Mouse (Mus musculus): ENCODE results near the gene Zim1.

Zim1 gene

DNA sequence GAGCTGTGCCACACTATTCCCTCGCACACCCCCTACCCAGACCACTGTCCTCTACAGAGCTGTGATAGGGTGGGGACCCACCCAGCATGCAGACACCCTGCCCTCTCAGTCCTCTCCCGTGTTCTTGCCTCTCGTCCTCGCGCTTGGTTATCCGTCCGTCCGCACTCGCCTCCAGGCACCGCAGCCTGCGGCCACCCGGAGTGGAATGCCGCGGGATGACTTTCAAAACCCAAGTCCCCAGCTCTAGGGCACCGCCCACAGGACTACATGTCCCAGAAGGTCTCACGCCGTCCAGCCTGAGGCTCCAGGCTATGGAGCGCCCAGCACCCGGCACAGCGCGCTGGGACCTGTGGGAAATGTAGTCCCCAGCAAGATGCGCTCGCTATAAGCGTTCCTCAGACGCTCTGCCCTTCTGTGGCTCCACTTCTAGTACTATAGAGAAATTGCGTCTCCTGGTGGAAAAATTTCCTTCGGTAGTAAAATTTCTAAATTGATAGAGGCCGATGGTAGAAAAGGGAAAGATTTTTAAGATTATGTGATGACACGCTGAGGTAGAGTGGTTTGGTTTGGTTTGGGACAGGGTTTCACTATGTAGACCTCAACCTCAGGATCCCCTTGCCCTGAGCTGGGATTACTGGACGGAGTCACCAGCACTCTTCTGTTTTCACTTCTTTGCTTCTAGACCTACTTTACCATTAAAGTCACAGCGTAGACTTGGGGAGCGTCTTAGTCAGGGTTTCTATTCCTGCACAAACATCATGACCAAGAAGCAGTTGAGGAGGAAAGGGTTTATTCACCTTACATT lies at the start of gene Zim1:
Gene Zim1, minus strand, starts transcription at position 210 of the 805 bp plus-strand sequence.
- peak; percentile 86 to 93 for DNase-seq

DNA sequence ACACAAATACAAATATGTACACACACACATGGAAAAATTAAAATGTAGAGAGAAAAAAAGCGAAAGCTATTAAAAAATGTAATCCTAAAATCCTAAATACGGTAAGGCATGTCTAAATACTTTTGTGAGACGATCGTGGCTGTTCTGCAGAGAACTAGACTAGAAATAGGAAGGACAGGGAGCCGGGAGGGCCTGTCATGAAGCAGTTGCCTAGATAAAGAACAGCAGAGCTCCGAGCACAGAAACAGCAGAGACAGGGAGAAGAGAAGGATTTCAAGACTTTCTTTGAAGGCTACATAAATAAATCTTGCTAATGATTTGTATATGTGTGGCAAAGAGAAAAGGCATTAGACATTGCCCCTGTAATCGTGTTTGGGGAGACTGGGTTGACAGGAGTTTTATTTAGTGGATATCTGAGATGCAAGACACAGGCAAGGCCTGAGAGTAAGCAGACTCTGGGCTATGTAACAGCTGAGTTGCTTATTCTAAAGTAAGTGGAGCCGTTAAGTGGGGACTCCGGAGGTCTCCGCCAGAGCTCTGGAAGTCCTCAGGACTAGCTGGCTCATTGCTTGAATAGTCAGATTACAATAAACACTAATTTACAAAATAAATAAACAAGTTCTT lies 48.1 kb upstream of the Zim1 start:
- DNase-seq = no peak

DNA sequence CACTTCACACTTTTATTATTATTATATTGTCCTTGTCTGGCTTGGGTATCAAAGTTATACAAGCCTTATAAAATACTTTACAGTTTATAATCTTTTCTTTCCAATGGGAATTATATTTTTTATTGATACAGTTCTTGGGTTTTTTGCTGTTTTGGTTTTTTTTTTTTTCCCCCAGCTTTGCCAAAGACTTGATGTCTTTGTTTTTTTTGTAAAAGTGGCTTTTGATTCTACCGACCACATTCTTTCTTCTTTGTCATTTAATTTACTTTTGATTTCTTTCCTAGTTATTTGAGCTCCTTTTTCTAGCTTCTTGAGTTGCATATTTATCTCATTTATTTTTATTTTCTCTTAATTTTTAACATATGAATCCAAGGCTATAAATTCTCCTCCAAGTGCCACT lies 39.8 kb upstream of the Zim1 start:
- no peak for DNase-seq

DNA sequence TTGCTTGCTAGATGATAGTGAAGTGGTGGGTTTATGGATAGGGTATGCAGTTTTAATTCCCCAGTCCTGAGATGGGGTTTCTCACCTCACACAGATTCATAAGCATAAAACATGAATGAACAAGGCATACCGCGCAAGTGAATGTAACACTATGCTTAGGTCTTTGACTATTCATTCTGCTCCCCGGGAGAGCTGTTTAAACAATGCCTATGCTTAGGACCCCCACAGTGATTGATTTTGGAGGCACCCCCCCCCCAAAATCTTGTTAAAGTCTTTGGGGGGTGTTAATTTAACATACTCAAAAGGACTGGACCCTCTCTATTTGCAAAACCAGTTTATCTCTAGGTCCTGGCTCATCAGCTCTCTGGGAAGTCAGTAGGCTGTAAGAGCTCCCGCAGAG lies 35.7 kb upstream of the Zim1 start:
- DNase-seq = no peak

DNA sequence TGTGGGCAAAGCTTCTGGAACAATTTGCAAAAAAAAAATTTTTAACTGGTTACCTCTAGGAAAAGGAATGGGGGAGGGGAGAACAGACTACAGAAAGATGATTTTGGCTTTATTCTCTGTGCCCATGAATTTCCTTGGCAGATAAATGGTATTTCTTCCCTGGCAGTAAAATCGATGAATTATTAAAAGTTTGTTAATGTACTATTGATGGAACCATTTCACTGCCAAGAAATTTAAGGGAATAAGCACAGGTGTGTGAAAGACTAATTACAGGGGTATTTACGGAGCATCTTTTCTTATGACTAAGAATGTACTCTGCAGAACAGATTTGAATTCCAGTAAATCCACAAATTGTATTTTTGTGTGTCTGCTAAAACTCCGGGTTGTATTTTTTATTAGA lies 35.1 kb upstream of the Zim1 start:
- DNase-seq = no peak

DNA sequence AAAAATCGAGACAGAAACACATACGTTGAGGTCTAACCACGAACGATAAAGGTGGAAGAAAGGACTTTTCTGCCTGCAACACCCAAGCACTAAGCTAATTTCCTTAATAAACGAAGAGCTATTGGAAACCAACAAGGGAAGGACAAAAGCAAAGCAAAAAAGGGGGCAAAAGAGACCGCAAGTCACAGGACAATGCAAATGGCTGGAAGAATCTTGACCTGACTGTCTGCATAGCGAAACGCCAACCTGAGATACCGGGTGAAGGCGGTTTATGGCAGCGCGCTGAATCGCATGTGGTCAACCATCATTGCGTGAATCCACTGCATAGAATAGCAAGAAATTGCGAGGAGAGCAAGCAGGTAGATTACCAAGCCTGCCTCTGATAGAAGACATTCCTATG lies 34.6 kb upstream of the Zim1 start:
- DNase-seq = peak; percentile 56

DNA sequence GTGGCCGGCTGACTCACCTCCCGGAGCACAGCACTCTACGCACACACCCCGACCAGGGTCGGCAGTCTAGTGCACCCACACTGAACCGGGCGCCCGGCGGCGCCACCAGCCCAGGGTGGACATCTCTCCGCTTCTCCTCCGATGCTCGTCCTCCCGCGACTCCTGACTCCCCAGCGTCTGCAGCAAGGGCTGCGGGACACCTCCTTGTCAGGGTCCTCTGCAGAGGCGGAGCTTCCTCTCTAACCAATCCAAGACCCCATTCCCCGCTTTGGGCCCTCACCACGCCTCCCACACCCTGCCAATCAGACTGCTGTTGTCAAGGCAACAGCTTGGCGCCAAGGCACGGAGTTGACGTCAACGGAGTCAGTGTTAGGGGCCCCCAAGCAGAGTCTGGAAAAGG lies 34.0 kb upstream of the Zim1 start, which contains the start of the genes Peg3 and Usp29:
Gene Peg3, minus strand, starts transcription at position 191 of the 400 bp plus-strand sequence.
Gene Usp29, plus strand, starts transcription at position 338 of the 400 bp plus-strand sequence.
- peak; percentile 90 to 93 for DNase-seq

DNA sequence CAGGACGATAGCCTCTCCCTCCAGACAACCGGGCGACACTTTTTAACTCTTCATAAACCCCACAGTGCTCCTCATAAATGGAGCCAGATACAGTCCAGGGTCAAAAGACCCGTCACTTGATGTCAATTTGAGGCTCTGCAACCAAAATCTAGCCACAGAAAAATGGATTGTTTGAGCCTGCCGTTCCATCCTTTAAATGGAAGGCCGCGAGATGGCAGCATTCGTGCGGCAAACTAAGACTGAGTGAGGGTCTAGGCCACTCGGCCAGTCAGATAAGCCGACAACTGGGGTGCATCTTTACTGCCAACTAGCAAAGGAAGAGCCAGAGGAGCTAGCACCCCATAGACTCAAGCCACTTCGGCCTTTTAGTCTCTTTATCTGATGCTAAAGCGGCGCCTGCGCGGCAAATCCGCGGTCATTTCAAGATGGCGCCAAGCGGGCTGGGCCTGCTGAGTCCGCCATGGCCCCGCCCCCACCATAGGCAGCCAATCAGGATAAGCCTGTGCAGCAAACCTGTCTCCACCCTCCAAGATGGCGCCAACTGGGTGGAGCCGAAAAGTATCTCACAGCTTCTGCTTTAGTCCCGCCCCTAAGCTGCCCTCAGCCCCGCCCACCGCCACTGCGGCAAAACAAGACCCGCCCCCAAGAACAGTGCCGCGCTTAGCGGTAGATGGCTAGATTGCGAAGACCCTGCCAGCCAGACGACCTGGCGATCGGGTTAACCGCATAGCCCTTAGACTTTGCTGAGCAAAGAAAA lies 33.0 kb upstream of the Zim1 start:
- DNase-seq = peak; percentile 94 to 98

DNA sequence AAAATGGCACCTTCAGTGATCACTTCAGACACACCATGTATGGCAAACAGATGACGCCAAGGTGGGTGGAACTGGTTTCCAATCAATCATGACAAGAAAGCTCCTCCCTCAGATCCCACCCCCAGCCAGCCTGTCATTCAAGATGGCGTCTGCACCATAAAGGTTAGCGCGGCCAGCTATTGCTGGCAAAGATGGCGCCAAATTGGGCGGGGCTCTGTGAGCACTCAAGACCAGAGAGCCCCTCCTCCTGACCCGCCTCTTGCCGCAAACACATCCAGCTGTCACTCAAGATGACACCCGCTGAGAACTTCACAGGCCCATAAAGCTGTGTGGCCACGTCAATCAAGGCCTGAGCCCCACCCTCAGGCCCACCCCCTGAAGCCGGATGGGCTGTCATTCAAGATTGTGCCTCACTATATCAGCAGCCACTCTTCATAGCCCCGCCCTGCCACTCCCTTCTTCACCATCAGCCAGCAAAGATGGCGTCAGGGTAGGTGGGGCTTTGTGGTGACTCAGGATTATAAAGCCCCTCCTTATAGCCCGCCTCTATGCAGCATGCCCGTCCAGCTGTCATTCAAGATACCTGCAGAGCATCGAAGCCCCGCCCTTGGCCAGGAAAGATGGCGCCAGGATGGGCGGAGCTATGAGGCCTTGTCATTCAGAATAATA lies 32.1 kb upstream of the Zim1 start:
- peak; percentile 89 to 94 for DNase-seq

DNA sequence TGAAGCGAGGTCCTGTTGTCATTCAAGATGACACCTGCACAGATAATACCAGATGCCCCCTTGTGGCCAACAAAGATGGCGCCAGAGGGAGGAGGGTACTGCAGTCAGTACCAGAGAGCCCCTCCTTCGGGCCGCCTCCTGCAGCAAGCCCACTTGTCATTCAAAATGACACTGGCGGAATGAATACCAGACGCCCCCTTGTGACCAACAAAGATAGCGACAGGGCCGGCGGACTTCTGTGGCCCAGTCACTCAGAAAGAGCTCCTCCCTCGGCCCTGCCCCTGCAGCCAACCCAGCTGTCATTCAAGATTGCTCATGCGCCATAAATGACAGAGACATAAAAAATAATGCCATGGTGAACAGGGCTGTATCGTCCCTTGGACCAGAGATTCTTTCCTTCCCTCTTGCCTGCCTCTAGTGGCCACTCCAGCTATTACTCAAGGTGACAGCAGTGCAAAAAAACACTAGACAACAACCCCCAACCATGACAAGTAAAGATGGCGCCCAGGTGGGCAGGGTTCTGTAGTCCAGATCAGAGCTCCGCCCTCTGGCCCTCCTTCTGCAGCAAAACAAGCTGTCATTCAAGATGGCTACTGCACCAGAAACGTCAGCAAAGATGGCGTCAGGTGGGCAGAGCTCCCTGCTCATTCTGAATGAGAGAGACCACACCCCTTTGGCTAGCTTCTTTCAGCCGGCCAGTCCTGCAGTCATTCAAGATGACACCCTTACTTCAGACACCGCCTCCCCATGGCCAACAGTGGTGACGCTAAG lies 31.3 kb upstream of the Zim1 start:
- peak; percentile 86 to 91 for DNase-seq

DNA sequence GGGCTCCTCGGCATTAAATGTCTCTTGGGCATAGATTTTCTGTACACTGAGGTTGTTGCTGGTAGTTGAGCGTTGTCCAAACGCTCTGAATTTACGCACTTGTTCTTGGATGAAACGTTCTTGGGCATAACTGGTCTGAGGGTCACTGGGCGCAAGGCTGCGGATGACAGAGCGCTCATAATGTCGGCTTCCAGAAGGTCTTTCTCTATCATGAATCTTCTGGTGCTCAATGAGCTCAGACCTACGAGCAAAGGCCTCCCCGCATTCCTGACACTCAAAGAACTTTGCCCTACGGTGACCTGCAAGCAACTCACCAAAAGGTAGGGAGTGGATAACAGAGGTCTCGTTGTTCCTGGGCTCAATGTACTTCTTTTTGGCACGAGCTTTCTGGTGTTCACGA lies 13.1 kb upstream of the Zim1 start:
- DNase-seq = no peak

DNA sequence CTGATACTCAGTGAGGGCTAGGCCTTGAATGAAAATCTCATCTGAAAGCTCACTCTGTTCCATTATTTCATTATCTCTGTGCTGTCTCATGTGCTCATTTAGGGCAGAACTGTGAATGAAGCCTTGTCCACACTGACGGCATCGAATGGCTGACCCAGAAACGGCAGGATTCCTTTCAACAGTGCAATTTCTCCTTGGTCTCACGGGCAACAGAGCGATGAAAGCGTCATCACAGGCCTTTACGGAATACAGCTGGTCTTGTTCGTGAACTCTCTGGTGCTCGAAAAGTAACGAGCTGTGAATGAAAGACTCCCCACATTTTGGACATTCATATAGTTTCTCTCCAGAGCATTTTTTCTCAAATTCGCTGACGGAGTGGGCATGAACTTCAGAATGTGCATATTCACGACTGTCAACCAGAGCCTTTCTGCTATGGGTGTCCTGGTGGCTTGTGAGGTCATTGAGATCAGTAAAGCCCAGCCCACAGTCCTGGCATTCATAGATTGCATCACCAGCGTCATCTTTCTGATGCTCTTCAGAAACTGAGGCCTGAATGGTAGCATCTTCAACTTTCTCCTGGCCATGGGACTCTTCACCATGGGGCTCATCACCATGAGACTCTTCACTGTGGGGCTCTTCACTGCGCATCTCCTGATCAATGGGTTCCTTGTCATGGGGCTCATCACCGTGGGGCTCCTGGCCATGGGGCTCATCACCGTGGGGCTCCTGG lies 12.4 kb upstream of the Zim1 start:
- no peak for DNase-seq

DNA sequence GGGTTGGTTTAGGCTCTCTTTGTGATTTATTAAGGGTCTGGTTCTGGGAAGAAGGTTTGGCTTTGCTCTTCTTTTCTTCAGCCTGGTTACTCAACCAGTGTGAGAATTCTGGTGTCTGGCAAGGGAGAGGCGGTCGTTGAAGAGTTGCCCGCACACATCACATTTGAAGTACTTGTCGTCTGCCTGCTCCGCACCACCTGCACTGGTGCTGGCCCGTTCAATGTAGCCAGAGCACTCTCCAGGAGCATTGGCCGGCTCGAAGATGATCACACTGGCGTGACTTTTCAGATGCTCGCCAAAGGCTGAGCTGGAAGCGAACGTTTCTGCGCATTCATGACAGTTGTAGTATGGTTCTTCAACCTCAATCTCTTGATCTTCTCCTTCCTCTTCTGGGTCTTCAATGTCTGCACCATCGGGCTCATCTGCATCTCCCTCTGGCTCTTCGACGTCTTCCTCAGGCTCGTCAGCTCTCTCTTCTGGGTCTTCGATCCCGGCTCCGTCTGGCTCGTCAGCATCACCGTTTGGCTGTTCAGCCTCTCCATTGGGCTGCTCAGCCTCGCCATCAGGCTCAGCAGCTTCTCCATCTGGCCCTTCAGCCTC lies 11.3 kb upstream of the Zim1 start:
- DNase-seq = no peak

DNA sequence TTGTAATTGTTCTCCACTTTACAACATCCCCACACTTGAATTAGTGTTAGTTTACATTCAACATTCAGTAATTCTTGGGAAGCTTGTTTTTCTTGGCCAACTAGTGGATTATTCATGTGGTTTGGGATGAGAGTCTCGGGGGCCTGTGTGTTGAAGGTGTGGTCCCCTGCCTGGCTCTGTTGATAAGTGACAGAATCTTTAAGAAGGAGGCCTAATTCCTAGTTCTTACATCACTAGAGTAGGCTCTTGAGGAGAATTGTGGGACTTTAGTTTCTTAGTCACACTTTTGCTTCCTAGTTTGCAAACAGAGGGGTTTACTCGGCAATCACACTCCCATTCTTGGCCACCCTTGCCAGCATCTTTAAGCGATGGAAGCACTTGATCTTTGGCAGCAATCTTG lies 3.0 kb upstream of the Zim1 start:
- DNase-seq = no peak

DNA sequence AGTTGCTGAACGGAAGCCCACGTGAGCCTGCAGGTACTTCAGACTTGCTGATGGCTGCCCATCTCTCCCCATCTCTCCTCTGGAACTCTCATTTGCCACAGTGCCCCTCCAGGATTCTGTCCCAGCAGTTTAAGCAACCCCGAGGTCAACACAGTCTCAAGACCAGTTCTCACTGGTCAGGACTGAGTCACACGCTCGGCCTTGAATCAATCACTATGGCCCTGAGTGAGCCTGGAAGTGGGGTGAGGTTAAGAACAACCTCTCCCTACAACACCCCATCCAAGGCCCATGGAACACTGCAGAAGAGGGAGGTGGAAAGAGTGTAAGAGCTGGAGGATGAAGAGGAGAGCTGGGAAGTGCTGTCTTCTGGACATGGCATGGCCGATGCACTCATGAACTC lies 10.7 kb downstream of the Zim1 start:
- DNase-seq = no peak

DNA sequence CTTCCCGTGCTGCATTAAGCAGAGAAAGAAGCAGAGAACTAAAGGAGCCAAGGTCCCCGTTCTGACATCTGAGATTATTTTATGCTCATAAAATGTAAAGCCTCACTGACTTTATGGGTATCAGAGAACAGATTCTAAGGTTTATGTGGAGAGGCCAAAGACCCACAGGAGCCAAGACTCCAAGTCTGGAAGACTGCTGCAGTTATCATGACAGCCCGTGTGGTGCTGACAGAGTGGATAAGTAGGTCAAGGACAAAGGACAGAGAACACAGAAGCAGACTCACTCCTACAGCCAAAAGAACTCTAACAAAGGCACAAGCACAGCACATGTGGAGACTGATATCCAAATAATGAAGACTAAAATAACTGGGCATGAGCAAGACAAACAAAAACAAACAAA lies 29.5 kb downstream of the Zim1 start:
- no peak for DNase-seq

DNA sequence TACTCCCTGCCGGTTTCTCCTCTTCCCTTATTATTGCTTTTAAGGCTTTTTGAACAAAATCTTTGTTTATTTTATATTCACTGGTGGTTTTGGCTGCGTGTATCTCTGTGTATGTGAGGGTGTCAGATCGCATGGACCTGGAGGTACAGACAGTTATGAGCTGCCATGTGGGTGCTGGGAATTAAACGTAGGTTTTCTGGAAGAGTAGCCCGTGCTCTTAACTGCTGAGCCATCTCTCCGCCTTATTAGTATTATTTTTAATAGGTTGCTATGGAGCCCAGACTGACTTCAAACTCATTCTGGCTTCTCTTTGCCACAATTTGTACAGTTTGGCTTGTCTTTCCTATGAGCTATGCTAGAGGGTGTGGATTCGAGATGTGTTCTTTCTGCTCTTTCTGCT lies 32.8 kb downstream of the Zim1 start:
- DNase-seq = no peak

DNA sequence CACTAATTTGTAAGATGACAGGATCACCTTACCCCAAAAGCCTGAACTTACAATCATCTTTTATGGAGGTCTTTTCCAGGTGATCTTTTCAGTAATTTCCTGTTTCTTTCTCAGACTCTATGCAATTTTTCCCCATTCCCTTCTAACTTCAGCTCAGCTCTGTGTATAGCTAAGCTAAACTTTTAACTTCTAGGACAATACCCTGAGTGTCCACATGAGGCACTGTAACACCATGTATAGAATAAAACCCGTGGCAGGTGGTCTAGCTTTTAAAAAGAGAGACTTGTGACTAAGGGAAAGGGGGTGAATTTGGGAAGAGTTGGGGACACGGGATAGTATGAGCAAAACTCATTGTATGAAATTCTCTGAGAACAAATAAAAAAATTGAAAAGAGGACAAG lies 36.6 kb downstream of the Zim1 start:
- peak in 1 of 2 experiments; percentile 47 for DNase-seq

DNA sequence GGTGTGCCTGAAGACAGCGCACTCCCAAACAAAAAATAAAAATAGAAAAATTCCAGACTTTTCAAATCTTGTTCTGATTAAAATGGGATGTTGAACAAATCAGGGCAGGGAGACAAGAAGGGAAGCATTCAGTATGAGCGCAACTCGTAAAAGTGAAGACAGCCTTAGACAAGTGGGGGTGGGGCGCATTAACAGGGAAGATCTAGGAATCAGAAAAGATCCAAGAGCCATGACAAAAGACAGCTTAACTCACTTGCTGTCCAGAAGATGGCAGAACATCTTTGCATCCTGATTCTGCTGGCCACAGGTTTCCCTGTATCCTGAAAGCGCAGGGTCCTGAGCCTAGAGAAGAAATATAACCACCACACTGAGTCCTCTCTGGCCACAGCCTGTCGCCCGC lies 37.6 kb downstream of the Zim1 start:
- no peak for DNase-seq

DNA sequence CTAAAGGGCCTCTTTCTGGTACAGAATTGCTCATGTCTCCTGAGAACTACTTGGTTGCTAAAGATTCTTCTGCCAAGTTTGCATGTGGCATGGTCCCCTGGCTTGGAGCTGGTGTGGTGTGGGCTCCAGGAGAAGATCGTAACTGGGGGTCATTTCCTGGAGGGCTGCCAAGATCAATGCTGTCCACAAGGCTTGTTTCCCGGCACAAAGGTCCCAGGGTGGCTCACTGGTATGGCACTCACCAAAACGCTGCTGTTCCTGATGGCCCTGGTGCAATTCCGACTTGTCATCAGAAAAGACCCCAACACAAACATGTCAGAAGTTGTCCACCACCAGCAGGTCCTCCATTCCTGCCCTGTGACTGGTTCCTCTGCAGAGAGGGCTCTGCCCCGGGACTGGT lies 44.1 kb downstream of the Zim1 start:
- DNase-seq = no peak

DNA sequence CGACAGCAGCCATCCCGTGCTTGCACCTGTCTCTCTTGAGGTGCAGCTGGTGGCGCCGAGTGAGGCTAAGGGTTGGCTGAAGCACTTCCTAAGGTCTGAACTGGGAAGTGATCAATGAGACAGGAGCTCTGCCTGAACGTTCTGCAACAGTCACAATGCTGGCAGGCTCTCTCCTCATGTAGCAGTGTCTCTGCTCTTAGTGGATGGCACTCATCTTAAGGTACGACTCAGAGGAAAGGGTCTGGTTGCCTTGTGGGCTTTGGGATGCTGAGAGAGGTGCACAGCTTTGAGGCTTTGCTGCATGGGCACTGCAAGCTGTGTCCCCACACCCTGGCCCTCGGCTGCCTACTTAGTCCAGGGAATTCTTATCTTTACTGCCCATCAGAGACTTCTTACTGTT lies 45.0 kb downstream of the Zim1 start:
- DNase-seq = no peak
